Mouse (Mus musculus) ES-E14 (cell line): Measurements from ENCODE around the gene Naif1. TPM values are rescaled to one million over a fixed set of nuclear protein-coding genes. Genes with fewer than 3 reads are reported as not detected.

Experiments
- DNase-seq: peaks from one replicate; pipeline ENCODE4 v3.0.0-alpha.2; 2013; ENCODE audit warnings: low read depth, low spot score
- H3K27ac ChIP-seq: 2 replicates; pipeline ENCODE4 v1.5.1; 2012; ENCODE audit warnings: low read depth, mild to moderate bottlenecking, low read length, moderate library complexity, mixed read lengths; ENCODE audit not compliant: poor library complexity, insufficient read depth, severe bottlenecking
- H3K36me3 ChIP-seq: 2 replicates; pipeline ENCODE4 v1.6.1; 2012; ENCODE audit warnings: mild to moderate bottlenecking, low read length, moderate library complexity, mixed read lengths; ENCODE audit not compliant: control insufficient read depth, poor library complexity, insufficient read depth, severe bottlenecking
- H3K4me1 ChIP-seq, 2 experiments: fragments of 150-350 bp in 1 of 2; sonication (generic) in 1 of 2; 2 replicates each; pipeline ENCODE4 v1.6.1; 2012; ENCODE audit warnings: low read length in 2 of 2, mild to moderate bottlenecking in 1 of 2, mixed read lengths in 1 of 2; ENCODE audit not compliant: control insufficient read depth in 2 of 2, insufficient read depth in 2 of 2, poor library complexity in 1 of 2
- H3K4me3 ChIP-seq, 2 experiments: fragments of 150-350 bp in 1 of 2; sonication (generic) in 1 of 2; 2 replicates each; pipeline ENCODE4 v1.5.1; 2012; ENCODE audit warnings: low read length in 2 of 2, low read depth in 1 of 2, mild to moderate bottlenecking in 1 of 2, mixed read lengths in 1 of 2; ENCODE audit not compliant: insufficient read depth in 1 of 2, poor library complexity in 1 of 2, severe bottlenecking in 1 of 2
- H3K9ac ChIP-seq: 2 replicates; pipeline ENCODE4 v1.6.1; 2012; ENCODE audit warnings: low read depth, mild to moderate bottlenecking, low read length, mixed read lengths; ENCODE audit not compliant: poor library complexity, insufficient read depth, severe bottlenecking
- H3K9me3 ChIP-seq: fragments of 150-350 bp; sonication (generic); 2 replicates; pipeline ENCODE4 v1.6.1; 2012; ENCODE audit warnings: low read depth, mild to moderate bottlenecking, low read length; ENCODE audit not compliant: control insufficient read depth, insufficient read depth
- CHD2 ChIP-seq: IDR thresholded peaks from 2 replicates; pipeline ENCODE4 v1.6.1; 2014; ENCODE audit warnings: mild to moderate bottlenecking, low read depth, low read length, inconsistent platforms
- HCFC1 ChIP-seq: IDR thresholded peaks from 2 replicates; pipeline ENCODE4 v1.6.1; 2012; ENCODE audit warnings: low read length, inconsistent platforms, borderline replicate concordance; ENCODE audit not compliant: insufficient read depth
- MAFK ChIP-seq: IDR thresholded peaks from 2 replicates; pipeline ENCODE4 v1.6.1; 2014; ENCODE audit warnings: mild to moderate bottlenecking, low read depth, low read length, inconsistent platforms; ENCODE audit not compliant: insufficient read depth
- ZC3H11A ChIP-seq: IDR thresholded peaks from 2 replicates; pipeline ENCODE4 v1.6.1; 2012; ENCODE audit warnings: low read depth, mild to moderate bottlenecking, inconsistent platforms, low read length, borderline replicate concordance
- ZNF384 ChIP-seq: IDR thresholded peaks from 2 replicates; pipeline ENCODE4 v1.6.1; 2012; ENCODE audit warnings: low read depth, low read length, inconsistent platforms
- in situ Hi-C, 2 experiments: fragments of 600-800 bp; cut with MboI; formaldehyde crosslinking; loops; one replicate each; pipeline ENCODE4 v1.15.1; 2025; ENCODE audit warnings: low sequenced_read_pairs in 2 of 2, inconsistent platforms in 1 of 2; ENCODE audit not compliant: unreplicated experiment in 2 of 2
- total RNA-seq: library from RNA; depleted of rRNA; stranded (reverse); fragments of 300-350 nt; gene quantifications from 2 replicates; pipeline ENCODE4 v1.2.3, GENCODE M21; 2012

Gene Naif1
- total RNA-seq, 1 experiment = 2.5 TPM

- in situ Hi-C loops = no loop called here
- Histone ChIP-seq H3K4me3 (no peak overlapping the region), H3K36me3 (peaks cover 13% of the 10 kb centered on the region), H3K9me3 (no peaks in the 10 kb centered on the region), H3K27ac (no peak overlapping the region), H3K4me1 (no peaks in the 10 kb centered on the region), H3K9ac (no peak overlapping the region)
- DNase-seq = no peak
- TF ChIP-seq HCFC1 = no peak
- no peak for TF ChIP-seq ZC3H11A
- TF ChIP-seq MAFK = no peak
- TF ChIP-seq ZNF384 = no peak
- TF ChIP-seq CHD2 = no peak
These were observed 38.9 kb upstream of the Naif1 start for GRCm38 (mm10) chr2:32411407-32411806.

GRCm38 (mm10) chr2:32412742-32413531 lies 37.3 kb upstream of the Naif1 start:
- in situ Hi-C loops = no loop called here
- H3K27ac ChIP-seq = no peak overlapping the region
- H3K9ac ChIP-seq = no peak overlapping the region
- no peaks in the 10 kb centered on the region for H3K4me1 ChIP-seq
- no peak for DNase-seq
- peaks cover 26% of the 10 kb centered on the region for H3K36me3 ChIP-seq
- H3K9me3 ChIP-seq = no peaks in the 10 kb centered on the region
- TF ChIP-seq HCFC1 = no peak
- TF ChIP-seq MAFK = no peak
- no peak for TF ChIP-seq CHD2
- no peak for TF ChIP-seq ZNF384
- no peak for TF ChIP-seq ZC3H11A
- H3K4me3 ChIP-seq = no peak overlapping the region

- Histone ChIP-seq H3K4me3 (no peak overlapping the region), H3K9ac (no peak overlapping the region), H3K9me3 (no peaks in the 10 kb centered on the region), H3K4me1 (no peaks in the 10 kb centered on the region), H3K27ac (no peak overlapping the region), H3K36me3 (peaks cover 26% of the 10 kb centered on the region)
- TF ChIP-seq HCFC1 = no peak
- in situ Hi-C loops = no loop called here
- no peak for DNase-seq
These were observed 36.3 kb upstream of the Naif1 start for GRCm38 (mm10) chr2:32413936-32414335.

GRCm38 (mm10) chr2:32415801-32416200 lies 34.5 kb upstream of the Naif1 start:
- Histone ChIP-seq H3K36me3 (peaks cover 28% of the 10 kb centered on the region), H3K9ac (no peak overlapping the region), H3K27ac (no peak overlapping the region), H3K4me1 (no peaks in the 10 kb centered on the region), H3K4me3 (no peak overlapping the region), H3K9me3 (no peaks in the 10 kb centered on the region)
- TF ChIP-seq MAFK = no peak
- TF ChIP-seq ZNF384 = no peak
- no peak for TF ChIP-seq HCFC1
- TF ChIP-seq ZC3H11A = no peak
- no peak for TF ChIP-seq CHD2
- no peak for DNase-seq
- in situ Hi-C loops = no loop called here

- Histone ChIP-seq H3K4me1 (no peaks in the 10 kb centered on the region), H3K9me3 (no peaks in the 10 kb centered on the region), H3K36me3 (peaks cover 28% of the 10 kb centered on the region), H3K4me3 (no peak overlapping the region), H3K9ac (no peak overlapping the region), H3K27ac (no peak overlapping the region)
- in situ Hi-C loops = no loop called here
- no peak for TF ChIP-seq HCFC1
- no peak for TF ChIP-seq MAFK
- TF ChIP-seq CHD2 = no peak
- TF ChIP-seq ZNF384 = no peak
- TF ChIP-seq ZC3H11A = no peak
- no peak for DNase-seq
These were observed 33.7 kb upstream of the Naif1 start for GRCm38 (mm10) chr2:32416556-32416955.
